Mouse (Mus musculus) testis, adult 2 months (tissue): ENCODE data around the gene BC055324. TPM values are rescaled to one million over a fixed set of nuclear protein-coding genes. Genes with fewer than 3 reads are reported as not detected.
"Not testable (repeated sequence)": the region's sequence is repeated elsewhere in the genome, so short reads cannot be mapped to it uniquely, and the experiment has no call there.

Source experiments
- H3K27ac ChIP-seq: fragments of 200-500 bp; 2 replicates; pipeline ENCODE4 v1.5.1; 2012; ENCODE audit warnings: low read depth, low read length; ENCODE audit not compliant: control insufficient read depth, insufficient read depth
- H3K27me3 ChIP-seq: fragments of 200-500 bp; 2 replicates; pipeline ENCODE4 v1.6.1; 2012; ENCODE audit warnings: mild to moderate bottlenecking, low read length, moderate library complexity; ENCODE audit not compliant: control insufficient read depth, insufficient read depth
- H3K36me3 ChIP-seq: fragments of 200-500 bp; 2 replicates; pipeline ENCODE4 v1.6.1; 2012; ENCODE audit warnings: mild to moderate bottlenecking, low read length; ENCODE audit not compliant: control insufficient read depth, insufficient read depth
- H3K4me1 ChIP-seq: fragments of 200-500 bp; 2 replicates; pipeline ENCODE4 v1.6.1; 2012; ENCODE audit warnings: low read length; ENCODE audit not compliant: control insufficient read depth, insufficient read depth
- H3K4me3 ChIP-seq: fragments of 200-500 bp; 2 replicates; pipeline ENCODE4 v1.5.1; 2012; ENCODE audit warnings: low read depth, mild to moderate bottlenecking, low read length, moderate library complexity, mixed read lengths; ENCODE audit not compliant: control insufficient read depth
- CTCF ChIP-seq: fragments of 200-500 bp; IDR thresholded peaks from 2 replicates; pipeline ENCODE4 v1.5.1; 2012; ENCODE audit warnings: low read depth, mild to moderate bottlenecking, inconsistent platforms, low read length, moderate library complexity; ENCODE audit not compliant: control insufficient read depth, insufficient read depth, insufficient replicate concordance
- POLR2A ChIP-seq: fragments of 200-500 bp; IDR thresholded peaks from 2 replicates; pipeline ENCODE4 v1.6.1; 2012; ENCODE audit warnings: low read depth, mild to moderate bottlenecking, inconsistent platforms, low read length, moderate library complexity; ENCODE audit not compliant: control insufficient read depth
- polyA plus RNA-seq: library from polyadenylated mRNA; depleted of rRNA; stranded (reverse); fragments of >200 nt; gene quantifications from 2 replicates; pipeline ENCODE4 v1.2.3, GENCODE M21; 2012; rRNA removed

The BC055324 gene
- 6.9 and 9.6 TPM in 2 replicates for polyA plus RNA-seq

GRCm38 (mm10) chr1:163994721-163995608 lies at the start of gene BC055324, which contains the start of gene Mettl18:
Gene BC055324, minus strand, starts transcription at chr1:163994796.
Gene Mettl18, plus strand, starts transcription at chr1:163994889.
- TF ChIP-seq CTCF (no peak), POLR2A (peak; percentile 87)
- H3K27ac ChIP-seq, result peak within 1 kb of the TSS; percentile 92
- H3K36me3 ChIP-seq, result no peaks in the 10 kb centered on the region
- no peaks in the 10 kb centered on the region for H3K27me3 ChIP-seq
- peak within 1 kb of the TSS; percentile 95 for H3K4me3 ChIP-seq
- H3K4me1 ChIP-seq, result peaks cover 5% of the 10 kb centered on the region

GRCm38 (mm10) chr1:164043549-164043948 lies 49.0 kb upstream of the BC055324 start:
- no peaks in the 10 kb centered on the region for H3K4me1 ChIP-seq
- H3K27ac ChIP-seq, result no peak overlapping the region
- no peaks in the 10 kb centered on the region for H3K36me3 ChIP-seq
- H3K4me3 ChIP-seq, result no peak overlapping the region
- TF ChIP-seq CTCF, result no peak
- TF ChIP-seq POLR2A, result no peak
- no peaks in the 10 kb centered on the region for H3K27me3 ChIP-seq

- no peaks in the 10 kb centered on the region for H3K4me1 ChIP-seq
- H3K27ac ChIP-seq, result no peak overlapping the region
- no peaks in the 10 kb centered on the region for H3K36me3 ChIP-seq
- TF ChIP-seq POLR2A (no peak), CTCF (no peak)
- H3K4me3 ChIP-seq, result no peak overlapping the region
- H3K27me3 ChIP-seq, result no peaks in the 10 kb centered on the region
Measured at GRCm38 (mm10) chr1:164040385-164041135, 46.0 kb upstream of the BC055324 start.

GRCm38 (mm10) chr1:164027416-164027815 lies 32.8 kb upstream of the BC055324 start:
- TF ChIP-seq POLR2A, result no peak
- no peak for TF ChIP-seq CTCF
- Histone ChIP-seq H3K36me3 (no peaks in the 10 kb centered on the region), H3K27me3 (no peaks in the 10 kb centered on the region), H3K4me3 (no peak overlapping the region), H3K27ac (no peak overlapping the region), H3K4me1 (no peaks in the 10 kb centered on the region)

- Histone ChIP-seq H3K4me1 (no peaks in the 10 kb centered on the region), H3K27me3 (no peaks in the 10 kb centered on the region), H3K36me3 (no peaks in the 10 kb centered on the region), H3K27ac (no peak overlapping the region), H3K4me3 (no peak overlapping the region)
- TF ChIP-seq POLR2A (no peak), CTCF (no peak)
Measured at GRCm38 (mm10) chr1:164025685-164026084, 31.1 kb upstream of the BC055324 start.

- H3K4me1 ChIP-seq, H3K27me3 ChIP-seq, H3K27ac ChIP-seq: not testable (repeated sequence)
Measured at GRCm38 (mm10) chr1:164022106-164022505, 27.5 kb upstream of the BC055324 start.

GRCm38 (mm10) chr1:164020746-164021145 lies 26.1 kb upstream of the BC055324 start:
- not testable (repeated sequence) for H3K27me3 ChIP-seq, H3K4me1 ChIP-seq, H3K27ac ChIP-seq, H3K4me3 ChIP-seq, H3K36me3 ChIP-seq

More at GRCm38 (mm10) chr1:164022106-164022505, 27.5 kb upstream of the BC055324 start:
- H3K4me3 ChIP-seq, H3K36me3 ChIP-seq: not testable (repeated sequence)

- H3K4me3 ChIP-seq, result no peak overlapping the region
- no peaks in the 10 kb centered on the region for H3K4me1 ChIP-seq
- H3K27ac ChIP-seq, result no peak overlapping the region
- H3K27me3 ChIP-seq, result no peaks in the 10 kb centered on the region
- TF ChIP-seq CTCF (no peak), POLR2A (no peak)
- no peaks in the 10 kb centered on the region for H3K36me3 ChIP-seq
Measured at GRCm38 (mm10) chr1:164019789-164020188, 25.2 kb upstream of the BC055324 start.
